Mouse (Mus musculus): ENCODE measurements around the gene Lmcd1. TPM values are rescaled to one million over a fixed set of nuclear protein-coding genes. Genes with fewer than 3 reads are reported as not detected.

Gene Lmcd1
- polyA plus RNA-seq, 2 experiments from 2014 or later, result not detected

GRCm38 (mm10) chr6:112362349-112362958 is 88.9 kb downstream of the Lmcd1 start:
- no peak for ATAC-seq

- no peak for ATAC-seq
These were observed 91.0 kb downstream of the Lmcd1 start for GRCm38 (mm10) chr6:112364581-112364980.

- no peak for ATAC-seq
These were observed 91.7 kb downstream of the Lmcd1 start for GRCm38 (mm10) chr6:112365294-112365693.

GRCm38 (mm10) chr6:112373886-112374585 is 100.5 kb downstream of the Lmcd1 start:
- ATAC-seq, result peak; percentile 23

GRCm38 (mm10) chr6:112375661-112376392 is 102.3 kb downstream of the Lmcd1 start:
- ATAC-seq, result no peak

- no peak for ATAC-seq
These were observed 105.5 kb downstream of the Lmcd1 start for GRCm38 (mm10) chr6:112379054-112379453.

Other genes with a start within 250 kb of the Lmcd1 start
- gene Ssu2, start 114.3 kb downstream of the Lmcd1 start, polyA plus RNA-seq (2017; shearing (Covaris generic)), result not detected
- gene Cav3, start 185.7 kb downstream of the Lmcd1 start, polyA plus RNA-seq (2017; shearing (Covaris generic)), result not detected
- not detected for gene Oxtr, start 216.2 kb downstream of the Lmcd1 start, polyA plus RNA-seq (2017; shearing (Covaris generic))

Measured in activated CD4-positive, CD25-positive, alpha-beta regulatory T cell, adult 4 months (primary cell).